Mouse (Mus musculus) mouse embryonic stem cell (cell line): ENCODE measurements around the gene Atp6v0c.

Experiments
- in situ Hi-C, 2 experiments: fragments of 300-500 bp; cut with MboI; formaldehyde crosslinking; loops; 1 replicate in 1 of 2; 3 replicates in 1 of 2; pipeline ENCODE4 v1.14.3; 2019 to 2020; ENCODE audit warnings: low sequenced_read_pairs in 2 of 2, low pct_unique_long_range_greater_than_20kb in 1 of 2, mixed read lengths in 1 of 2; ENCODE audit not compliant: unreplicated experiment in 1 of 2

Atp6v0c gene

GRCm38 (mm10) chr17:24203068-24203467, 33.6 kb upstream of the Atp6v0c start:
- in situ Hi-C loops = no loop called here

GRCm38 (mm10) chr17:24201092-24201491, 31.6 kb upstream of the Atp6v0c start:
- in situ Hi-C loops = no loop called here

- in situ Hi-C loops = no loop called here
These were observed 30.2 kb upstream of the Atp6v0c start for GRCm38 (mm10) chr17:24199741-24200140.

DNA sequence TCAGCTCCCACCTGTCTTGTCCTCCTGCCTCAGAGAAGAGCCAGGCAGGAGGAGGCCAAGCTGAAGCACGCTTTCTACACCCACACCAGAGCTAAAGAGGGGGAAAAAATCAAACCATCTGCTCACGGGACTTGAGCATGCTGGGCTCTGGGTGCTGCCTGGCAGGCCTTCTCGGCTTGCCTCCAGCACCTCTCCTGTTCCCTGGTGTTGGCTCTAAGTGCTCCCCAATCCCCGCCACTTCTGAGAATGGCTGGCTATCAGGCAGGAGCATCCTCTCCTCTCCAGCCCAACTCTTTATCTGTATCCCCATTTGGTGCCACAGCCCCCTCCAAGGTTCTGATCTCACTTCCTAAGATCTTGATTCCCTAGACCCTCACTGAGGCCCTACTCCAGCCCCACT, 29.8 kb upstream of the Atp6v0c start:
- in situ Hi-C loops = no loop called here

DNA sequence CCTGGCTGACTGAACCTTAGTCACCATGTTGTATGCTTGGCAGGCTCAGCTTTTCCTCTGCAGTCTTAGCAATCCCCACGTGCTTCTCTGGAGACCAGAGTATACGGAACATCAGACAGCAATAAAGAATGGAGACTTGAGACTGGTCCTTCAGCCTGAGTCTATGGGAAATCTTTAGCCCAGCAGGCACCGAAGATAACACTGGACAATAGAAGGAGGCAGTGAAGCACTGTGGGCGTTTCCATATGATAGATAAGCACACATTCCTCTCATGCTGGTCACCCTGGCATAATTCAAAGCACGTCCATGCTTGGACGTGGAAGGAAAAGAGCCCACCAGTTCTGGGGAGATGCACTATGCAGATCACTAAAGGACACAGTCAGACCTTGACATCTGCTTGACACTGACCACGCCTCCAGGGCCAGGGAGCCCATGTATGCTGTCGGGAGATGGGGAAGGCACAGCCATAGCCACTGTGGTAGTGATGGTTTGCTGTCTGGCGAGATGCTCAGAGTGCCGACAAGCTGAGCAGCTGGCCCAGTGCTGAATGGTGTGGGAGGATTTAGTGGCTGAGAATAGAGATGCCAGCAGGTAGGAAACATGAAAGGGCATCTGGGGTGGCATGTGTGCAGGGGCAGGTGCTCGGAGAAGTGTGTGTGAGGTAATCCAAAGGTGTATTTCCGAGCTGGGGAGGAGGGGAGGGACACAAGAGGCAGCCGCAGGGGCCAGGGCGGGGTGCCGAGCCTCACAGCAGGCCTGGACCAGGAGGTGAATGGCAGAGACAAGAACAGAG, 27.7 kb upstream of the Atp6v0c start:
- in situ Hi-C loops = no loop called here

DNA sequence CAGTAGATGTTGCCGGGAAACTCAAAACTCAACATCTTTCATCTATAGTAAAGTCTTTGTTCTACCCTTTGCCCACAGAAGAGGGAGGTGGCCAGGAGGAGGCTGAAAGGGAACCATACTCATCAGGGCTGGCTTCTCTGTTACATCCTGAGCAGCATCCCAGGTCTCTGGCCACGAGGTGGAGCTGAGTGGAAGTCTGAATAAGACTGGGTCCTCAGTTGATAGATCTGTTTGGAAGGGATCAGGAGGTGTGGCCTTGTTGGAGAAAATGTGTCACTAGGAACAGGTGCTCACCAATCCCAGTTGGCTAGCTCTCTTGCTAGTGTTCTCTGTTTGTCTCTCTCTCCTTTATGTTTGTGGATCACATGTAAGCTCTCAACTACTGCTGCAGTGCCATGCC, 25.8 kb upstream of the Atp6v0c start:
- in situ Hi-C loops = no loop called here

DNA sequence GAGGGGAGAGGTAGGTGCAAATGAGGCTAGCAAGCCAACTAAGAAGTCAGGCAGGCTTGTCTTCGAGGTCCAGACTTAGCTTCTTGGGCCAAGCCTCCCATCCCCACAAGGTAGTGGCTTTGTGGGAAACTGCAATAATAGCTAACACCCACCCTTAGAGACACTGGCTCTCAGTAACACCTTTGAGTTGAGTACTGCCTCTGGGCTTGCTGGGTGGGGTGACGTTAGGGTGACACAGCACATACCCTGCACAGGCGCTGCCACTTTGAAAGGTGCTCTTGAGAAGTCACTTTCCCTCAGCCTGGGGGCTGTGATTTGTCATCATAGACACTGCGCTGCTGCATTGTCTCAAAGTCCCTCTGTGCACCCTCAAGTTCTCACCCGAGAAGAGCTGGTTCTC, 24.3 kb upstream of the Atp6v0c start:
- in situ Hi-C loops = no loop called here

DNA sequence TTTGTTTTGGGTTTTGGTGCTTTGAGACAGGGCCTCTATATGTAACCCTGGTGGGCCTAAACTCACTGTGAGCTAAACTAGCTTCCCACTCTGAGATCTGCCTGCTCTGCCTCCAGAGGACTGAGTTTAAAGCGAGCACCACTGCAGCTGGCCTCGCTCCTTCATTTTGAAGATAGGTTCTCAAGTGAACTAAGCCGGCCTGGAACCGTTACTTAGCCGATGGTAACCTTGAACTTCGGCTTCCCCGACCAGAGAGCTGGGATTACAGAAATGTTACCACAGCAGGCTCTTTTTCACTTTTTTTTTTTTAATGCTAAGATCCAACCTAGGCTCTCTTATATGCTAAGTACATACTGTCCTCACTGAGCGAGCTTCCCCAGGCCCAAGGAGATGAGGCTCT, 23.8 kb upstream of the Atp6v0c start:
- in situ Hi-C loops = no loop called here

DNA sequence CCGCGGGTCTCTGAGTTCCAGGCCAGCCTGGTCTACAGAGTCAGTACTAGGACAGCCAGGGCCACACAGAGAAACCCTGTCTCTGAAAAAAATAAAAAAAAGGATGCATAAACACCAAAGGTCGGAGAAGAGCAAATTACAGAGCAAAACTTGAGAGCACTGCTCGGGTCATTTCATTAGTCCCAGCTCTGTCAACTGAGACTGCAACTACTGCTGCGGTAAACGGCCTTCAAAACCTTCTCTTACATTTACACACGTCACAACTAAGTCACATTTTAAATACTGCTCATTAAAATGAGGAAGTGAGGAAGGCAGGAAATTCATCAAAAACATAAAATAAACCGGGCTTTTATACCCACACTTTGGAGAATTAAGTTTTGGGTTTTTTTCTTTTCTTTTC, 23.3 kb upstream of the Atp6v0c start:
- in situ Hi-C loops = no loop called here

DNA sequence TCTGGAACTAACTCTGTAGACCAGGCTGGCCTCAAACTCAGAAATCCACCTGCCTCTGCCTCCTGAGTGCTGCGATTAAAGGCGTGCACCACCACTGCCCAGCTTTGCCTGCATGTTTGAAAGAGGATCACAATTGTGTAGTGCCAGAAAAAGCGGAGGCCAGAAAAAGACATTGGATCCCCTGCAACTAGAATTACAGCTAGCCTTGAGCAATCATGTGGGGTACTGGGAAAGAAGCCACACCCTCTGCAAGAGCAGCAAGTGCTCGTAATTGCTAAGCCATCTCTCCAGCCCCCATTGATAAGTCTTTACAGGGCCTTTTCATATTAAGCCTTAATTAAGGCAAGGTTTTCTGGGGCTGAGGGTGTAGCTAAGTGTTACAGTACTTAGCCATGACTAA, 22.0 kb upstream of the Atp6v0c start:
- in situ Hi-C loops = no loop called here

DNA sequence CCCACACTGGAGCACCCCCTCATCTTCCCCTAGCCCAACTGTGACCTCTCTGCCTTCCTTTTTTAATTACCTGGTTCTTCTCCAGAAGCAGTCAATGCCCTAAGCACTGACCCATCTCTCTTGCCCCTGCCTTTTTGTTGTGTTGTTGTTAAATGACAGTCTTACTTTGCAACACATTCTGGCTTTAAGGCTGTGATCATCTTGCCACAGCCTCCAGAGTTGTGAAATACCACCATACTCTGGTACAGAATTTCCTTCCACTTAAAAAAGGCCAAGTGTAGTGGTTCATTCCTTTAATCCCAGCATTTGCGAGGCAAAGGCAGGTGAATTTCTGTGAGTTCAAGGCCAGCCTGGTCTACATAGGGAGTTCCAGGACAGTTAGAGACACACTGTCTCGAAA, 21.4 kb upstream of the Atp6v0c start:
- in situ Hi-C loops = no loop called here

DNA sequence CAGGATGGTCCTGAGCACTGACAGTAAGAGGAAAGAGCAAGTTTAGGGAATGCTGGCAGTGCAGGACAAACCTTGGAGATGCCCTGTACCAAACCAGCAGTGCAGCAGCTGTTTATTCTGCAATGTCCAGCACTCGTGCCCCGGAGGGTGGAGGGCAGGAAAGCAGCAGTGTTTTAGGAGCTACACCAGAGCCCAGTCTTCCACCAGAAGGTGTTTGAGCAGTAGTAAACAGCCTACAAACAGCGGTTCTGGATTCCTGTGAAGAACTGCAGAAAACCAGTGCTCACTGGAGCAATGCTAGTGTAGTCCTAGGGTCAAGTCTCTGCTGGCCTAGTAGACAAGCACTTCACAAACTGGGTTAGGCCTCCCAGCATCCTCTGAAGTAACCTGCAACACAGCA, 4.8 kb upstream of the Atp6v0c start:
- in situ Hi-C loops = no loop called here

DNA sequence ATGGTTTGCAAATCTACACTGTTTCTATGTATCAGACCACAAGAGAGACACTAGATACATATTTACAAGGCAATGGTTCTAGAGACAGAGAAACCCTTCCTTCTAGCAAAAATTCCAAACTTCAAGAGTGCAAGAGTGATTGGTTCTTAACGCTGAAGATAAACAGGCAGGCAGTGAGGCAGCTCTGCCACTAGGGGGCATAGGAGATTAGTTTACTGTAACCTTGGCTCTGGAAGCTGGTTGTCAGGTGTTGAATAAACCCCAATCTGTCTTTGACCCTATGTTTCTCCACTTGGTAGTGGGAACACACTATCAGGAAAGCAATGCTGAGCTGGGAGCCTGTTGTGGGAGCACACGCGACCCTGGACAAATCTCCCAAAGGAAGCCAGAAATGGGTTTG, 3.9 kb upstream of the Atp6v0c start:
- in situ Hi-C loops = no loop called here

- in situ Hi-C loops = no loop called here
These were observed 2.2 kb upstream of the Atp6v0c start for GRCm38 (mm10) chr17:24171738-24172137.

GRCm38 (mm10) chr17:24170729-24171128, 1.2 kb upstream of the Atp6v0c start:
- in situ Hi-C loops = no loop called here

DNA sequence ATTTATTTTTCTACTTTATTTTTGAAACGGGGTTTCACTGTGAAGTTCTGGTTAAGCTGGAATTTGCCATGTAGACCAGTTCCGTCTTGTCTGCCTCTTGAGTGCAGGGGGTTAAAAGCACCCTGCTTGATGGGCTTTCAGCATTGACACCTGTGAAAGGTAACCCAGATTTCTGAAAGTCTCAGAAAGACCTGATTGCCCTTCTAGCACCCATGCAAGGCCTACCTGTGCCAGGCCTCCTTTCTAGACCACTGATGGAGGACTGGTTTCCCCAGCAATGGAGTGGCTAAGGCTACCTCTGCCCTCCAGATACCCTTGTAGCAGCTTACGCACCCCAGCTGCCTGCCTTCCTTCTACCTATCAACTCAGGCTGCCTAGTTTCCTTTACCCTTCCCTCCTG, 623 bp upstream of the Atp6v0c start:
- in situ Hi-C loops = no loop called here

GRCm38 (mm10) chr17:24168590-24169277, 768 bp downstream of the Atp6v0c start:
- in situ Hi-C loops = no loop called here

- in situ Hi-C loops = no loop called here
These were observed 1.5 kb downstream of the Atp6v0c start for GRCm38 (mm10) chr17:24167891-24168505.

GRCm38 (mm10) chr17:24167120-24167519, 2.4 kb downstream of the Atp6v0c start:
- in situ Hi-C loops = no loop called here
